Mouse (Mus musculus): ENCODE data around the gene Gm8909. TPM values are rescaled to one million over a fixed set of nuclear protein-coding genes. Genes with fewer than 3 reads are reported as not detected.
"Not testable (repeated sequence)": the region's sequence is repeated elsewhere in the genome, so short reads cannot be mapped to it uniquely, and the experiment has no call there.

The Gm8909 gene
- total RNA-seq, 2 experiments from 2014 or later = not detected

- ATAC-seq (replicated peaks; ENCODE audit: poor library complexity) = peak; percentile 38; the same call in 1 of the 2 replicates
Observed at GRCm38 (mm10) chr17:36120839-36121238, 47.5 kb downstream of the Gm8909 start.

GRCm38 (mm10) chr17:36116545-36116944, 51.8 kb downstream of the Gm8909 start:
- not testable (repeated sequence) for ATAC-seq (replicated peaks; ENCODE audit: poor library complexity)

Other genes with a start within 250 kb of the Gm8909 start
- 46.1 and 50.1 TPM in 2 replicates for gene Abcf1, start 198.8 kb downstream of the Gm8909 start, total RNA-seq (2015)
- gene Abcf1, start 198.8 kb downstream of the Gm8909 start, total RNA-seq (2017) = 150 and 251 TPM in 2 replicates
- gene Gnl1, start 188.7 kb downstream of the Gm8909 start, total RNA-seq (2015) = 10.0 and 12.4 TPM in 2 replicates
- gene Gnl1, start 188.7 kb downstream of the Gm8909 start, total RNA-seq (2017) = 18.5 and 27.3 TPM in 2 replicates
- gene Prr3, start 188.3 kb downstream of the Gm8909 start, total RNA-seq (2015) = 18.5 and 20.3 TPM in 2 replicates
- 11.9 and 13.3 TPM in 2 replicates for gene Prr3, start 188.3 kb downstream of the Gm8909 start, total RNA-seq (2017)
- gene H2-T24, start 148.0 kb downstream of the Gm8909 start, total RNA-seq (2015) = 2.5 and 2.7 TPM in 2 replicates
- 12.6 and 13.0 TPM in 2 replicates for gene H2-T24, start 148.0 kb downstream of the Gm8909 start, total RNA-seq (2017)
- 57.1 and 77.2 TPM in 2 replicates for gene H2-T23, start 135.7 kb downstream of the Gm8909 start, total RNA-seq (2015)
- gene H2-T23, start 135.7 kb downstream of the Gm8909 start, total RNA-seq (2017) = 65.6 and 67.5 TPM in 2 replicates
- gene H2-T22, start 125.8 kb downstream of the Gm8909 start, total RNA-seq (2015) = 31.2 and 31.9 TPM in 2 replicates
- 37.9 and 39.7 TPM in 2 replicates for gene H2-T22, start 125.8 kb downstream of the Gm8909 start, total RNA-seq (2017)
- not detected in 2 replicates for gene Gm6034, start 125.6 kb downstream of the Gm8909 start, total RNA-seq (2015)
- gene Gm6034, start 125.6 kb downstream of the Gm8909 start, total RNA-seq (2017) = not detected in 2 replicates
- not detected in 2 replicates for gene Gm11127, start 110.2 kb downstream of the Gm8909 start, total RNA-seq (2015)
- gene Gm11127, start 110.2 kb downstream of the Gm8909 start, total RNA-seq (2017) = not detected in 2 replicates
- gene Gm19684, start 46.9 kb downstream of the Gm8909 start, total RNA-seq (2015) = 0.35 and 0.71 TPM in 2 replicates
- not detected in 2 replicates for gene Gm19684, start 46.9 kb downstream of the Gm8909 start, total RNA-seq (2017)
- gene Gm7030, start 39.1 kb downstream of the Gm8909 start, total RNA-seq (2015) = not detected in 2 replicates
- gene Gm7030, start 39.1 kb downstream of the Gm8909 start, total RNA-seq (2017) = not detected in 2 replicates
- gene H2-T3, start 21.8 kb upstream of the Gm8909 start, total RNA-seq (2015) = not detected in 2 replicates
- not detected in 2 replicates for gene H2-T3, start 21.8 kb upstream of the Gm8909 start, total RNA-seq (2017)
- 48.6 and 56.3 TPM in 2 replicates for gene Rpp21, start 89.5 kb upstream of the Gm8909 start, total RNA-seq (2015)
- gene Rpp21, start 89.5 kb upstream of the Gm8909 start, total RNA-seq (2017) = 25.9 and 50.6 TPM in 2 replicates
- gene Trim39, start 103.7 kb upstream of the Gm8909 start, total RNA-seq (2015) = 13.2 and 14.1 TPM in 2 replicates
- 15.3 and 16.3 TPM in 2 replicates for gene Trim39, start 103.7 kb upstream of the Gm8909 start, total RNA-seq (2017)
- not detected in 2 replicates for gene H2-M10.2, start 118.0 kb upstream of the Gm8909 start, total RNA-seq (2015)
- not detected in 2 replicates for gene H2-M10.2, start 118.0 kb upstream of the Gm8909 start, total RNA-seq (2017)
- not detected in 2 replicates for gene H2-M10.1, start 157.6 kb upstream of the Gm8909 start, total RNA-seq (2015)
- gene H2-M10.1, start 157.6 kb upstream of the Gm8909 start, total RNA-seq (2017) = not detected in 2 replicates
- gene H2-M10.3, start 199.9 kb upstream of the Gm8909 start, total RNA-seq (2015) = not detected in 2 replicates
- gene H2-M10.3, start 199.9 kb upstream of the Gm8909 start, total RNA-seq (2017) = not detected in 2 replicates

All from megakaryocyte progenitor cell, adult 5-6 weeks (primary cell).